Comparison of ENCODE assay signal across 8 mouse cellular contexts in the genomic region with DNA sequence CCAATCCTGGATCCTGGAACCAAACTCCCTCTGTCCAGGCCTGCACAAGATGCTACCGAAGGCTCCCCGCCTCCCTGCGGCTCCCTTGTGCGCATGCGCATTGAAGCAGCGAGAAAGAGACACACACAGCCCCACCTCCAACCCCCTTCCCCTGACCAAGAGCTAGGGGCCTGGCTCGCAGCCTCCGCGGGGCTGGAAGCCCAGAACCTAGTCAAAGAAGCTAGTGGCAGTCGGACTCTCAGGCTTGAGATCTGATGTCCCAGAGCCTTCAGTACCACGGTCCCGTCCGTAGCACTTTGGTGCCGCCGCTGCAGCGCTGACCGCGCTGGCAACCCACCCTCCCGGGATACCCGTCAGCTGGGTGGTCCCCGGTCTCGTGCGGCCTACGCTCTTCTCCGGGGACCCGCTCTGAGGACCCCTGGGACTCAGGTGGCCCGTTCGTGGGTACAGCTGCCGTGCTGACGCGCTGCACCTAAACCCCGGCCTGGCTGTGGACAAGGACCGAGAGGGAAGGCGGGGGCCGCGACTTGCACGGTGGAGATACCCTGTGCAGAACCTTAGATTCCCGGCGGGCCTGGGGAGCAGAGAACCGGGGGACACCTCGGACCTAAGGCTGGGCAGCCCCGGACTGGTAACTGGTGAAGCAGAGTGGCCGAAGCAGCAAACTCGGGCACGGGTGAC. TPM values are rescaled to one million over a fixed set of nuclear protein-coding genes. Genes with fewer than 3 reads are reported as not detected.
DNase-seq lines count a peak whose midpoint lies in the region; ATAC-seq and TF ChIP-seq lines count a peak whose summit lies in the region.

Gene Zfp30 (plus strand): TSS at position 128 of the 681 bp plus-strand sequence.

- peaks cover 19% of the 10 kb centered on the region for H3K36me3 ChIP-seq in G1E (replicated peaks)
- H3K36me3 ChIP-seq in forebrain, postnatal 0 days (ENCODE audit: insufficient read depth), result peaks cover 18% of the 10 kb centered on the region

- H3K27ac ChIP-seq in forebrain, postnatal 0 days (ENCODE audit: low read depth, low read length), result peak within 1 kb of the TSS; percentile 87
- peak within 1 kb of the TSS; percentile 91 for H3K27ac ChIP-seq in layer of hippocampus, adult 2 months
- H3K27ac ChIP-seq in olfactory bulb, adult 2 months (ENCODE audit: insufficient read depth, low read depth, low read length), result peak within 1 kb of the TSS; percentile 57

- H3K27me3 ChIP-seq in G1E (ENCODE audit: insufficient read depth, low read length), result no peaks in the 10 kb centered on the region
- H3K27me3 ChIP-seq in forebrain, postnatal 0 days (ENCODE audit: insufficient read depth, low read length), result no peaks in the 10 kb centered on the region

- 3% methylated on average over 45 of the region's 45 CpGs for WGBS in forebrain, postnatal 0 days
- WGBS in lung, adult 2 months, result under 1% methylated on average over 45 of the region's 45 CpGs
- under 1% methylated on average over 45 of the region's 45 CpGs for WGBS in olfactory bulb, adult 2 months

- TF ChIP-seq POLR2A in lung, adult 2 months (IDR thresholded peaks at IDR 0.05; ENCODE audit: borderline replicate concordance, extremely low read depth, low read depth, low read length), result peak; percentile 47; the same call in 1 of the 2 replicates
- peak; percentile 82 for TF ChIP-seq POLR2A in olfactory bulb, adult 2 months (IDR thresholded peaks at IDR 0.05; ENCODE audit: insufficient read depth, low read depth, low read length)

- H3K9me3 ChIP-seq in G1E (replicated peaks), result no peaks in the 10 kb centered on the region
- H3K9me3 ChIP-seq in forebrain, postnatal 0 days (ENCODE audit: low read length), result no peaks in the 10 kb centered on the region

- ATAC-seq in G1E (ENCODE audit: extremely low read depth, insufficient number of reproducible peaks, low FRiP score, poor library complexity, severe bottlenecking), result peak; percentile 62
- peak; percentile 97 for ATAC-seq in forebrain, postnatal 0 days

- peak; percentile 74 for DNase-seq in G1E (ENCODE audit: low spot score)
- peak; percentile 84 for DNase-seq in cerebellum, adult 11 months
- peak; percentile 95 for DNase-seq in forebrain, postnatal 0 days
- peak; percentile 86 for DNase-seq in heart, postnatal 4 days
- peak; percentile 83 to 89 for DNase-seq in layer of hippocampus, adult 2 months (ENCODE audit: low spot score in 2 of 2)
- DNase-seq in lung, adult 2 months, result peak; percentile 69
- peak; percentile 38 to 53 for DNase-seq in thymus, adult 18-20 months

- peak within 1 kb of the TSS; percentile 78 for H3K4me2 ChIP-seq in forebrain, postnatal 0 days (ENCODE audit: low read depth)

- H3K4me3 ChIP-seq in G1E (ENCODE audit: low read depth, low read length), result peak within 1 kb of the TSS; percentile 87
- peak within 1 kb of the TSS; percentile 87 for H3K4me3 ChIP-seq in forebrain, postnatal 0 days (ENCODE audit: low read depth, low read length)
- peak within 1 kb of the TSS; percentile 65 for H3K4me3 ChIP-seq in layer of hippocampus, adult 2 months
- peak within 1 kb of the TSS; percentile 86 for H3K4me3 ChIP-seq in lung, adult 2 months (replicated peaks; ENCODE audit: extremely low read depth, low read depth, low read length)
- peak within 1 kb of the TSS; percentile 70 for H3K4me3 ChIP-seq in olfactory bulb, adult 2 months (ENCODE audit: insufficient read depth, low read depth, low read length)

- peaks cover 22% of the 10 kb centered on the region for H3K4me1 ChIP-seq in G1E (ENCODE audit: insufficient read depth, low read depth, low read length)
- 0 out of 2 replicates have a peak, but pooled peaks cover 4% of the 10 kb centered on the region for H3K4me1 ChIP-seq in forebrain, postnatal 0 days (ENCODE audit: insufficient read depth)
- H3K4me1 ChIP-seq in lung, adult 2 months (ENCODE audit: control insufficient read depth, insufficient read depth, low read length), result no peaks in the 10 kb centered on the region
- H3K4me1 ChIP-seq in olfactory bulb, adult 2 months (ENCODE audit: control insufficient read depth, insufficient read depth, low read length), result peaks cover 5% of the 10 kb centered on the region; the same call in 1 of the 2 replicates

- no peak for TF ChIP-seq CTCF in G1E (IDR thresholded peaks at IDR 0.05; ENCODE audit: low read depth, low read length)
- no peak for TF ChIP-seq CTCF in forebrain, postnatal 0 days (IDR thresholded peaks at IDR 0.05; ENCODE audit: low read depth)
- no peak for TF ChIP-seq CTCF in layer of hippocampus, adult 2 months (conservative IDR thresholded peaks at IDR 0.05)
- no peak for TF ChIP-seq CTCF in lung, adult 2 months (IDR thresholded peaks at IDR 0.05; ENCODE audit: insufficient read depth, low read length)
- TF ChIP-seq CTCF in olfactory bulb, adult 2 months (IDR thresholded peaks at IDR 0.05; ENCODE audit: insufficient read depth, low read depth, low read length), result no peak

- peak within 1 kb of the TSS; percentile 94 for H3K9ac ChIP-seq in forebrain, postnatal 0 days

RNA-seq across cellular contexts. Expression of gene Zfp30, which starts in this region (rescaled TPM):
- total RNA-seq in G1E (2014; fragmentation: Nextera tagmentation) (7.4 and 8.1 TPM in 2 replicates), G1E (2017) (1.7 and 2.0 TPM in 2 replicates)
- 1.8 TPM in 2 replicates for polyA plus RNA-seq in G1E (2012)
- 11.3 and 14.4 TPM in 2 replicates for total RNA-seq in forebrain, postnatal 0 days (2014; rRNA removed)
- polyA plus RNA-seq in forebrain, postnatal 0 days (2015; fragmentation: Nextera tagmentation; extraction: Ambion mirVana), result 10.2 and 11.4 TPM in 2 replicates
- total RNA-seq in heart, postnatal 4 days (2021), result 1 to 10 TPM; 5.3 to 6.7 TPM
- 10 to 100 TPM in 1 of 2 experiments, 1 to 10 TPM in 1; 9.5 to 10.1 TPM for total RNA-seq in layer of hippocampus, adult 2 months (2021)
- polyA plus RNA-seq in lung, adult 2 months (2012; rRNA removed), result 1.8 and 2.0 TPM in 2 replicates
- polyA plus RNA-seq in olfactory bulb, adult 2 months (2012; ENCODE audit: insufficient read depth, insufficient read length, low replicate concordance, missing spikeins), result not detected in 2 replicates

Comparison
In these comparisons a context has a peak if more than half of its experiments do, and no peak if none do; other contexts are left out.
1. Peak in every context shown above with its lines: DNase-seq, ATAC-seq, H3K4me3 ChIP-seq and H3K27ac ChIP-seq.